Mouse (Mus musculus): Measurements from ENCODE around the gene Calhm5. TPM values are rescaled to one million over a fixed set of nuclear protein-coding genes. Genes with fewer than 3 reads are reported as not detected.

Gene Calhm5
- 1.6 and 2.2 TPM in 2 replicates for polyA plus RNA-seq (2015; fragmentation: Nextera tagmentation; extraction: Ambion mirVana)

DNA sequence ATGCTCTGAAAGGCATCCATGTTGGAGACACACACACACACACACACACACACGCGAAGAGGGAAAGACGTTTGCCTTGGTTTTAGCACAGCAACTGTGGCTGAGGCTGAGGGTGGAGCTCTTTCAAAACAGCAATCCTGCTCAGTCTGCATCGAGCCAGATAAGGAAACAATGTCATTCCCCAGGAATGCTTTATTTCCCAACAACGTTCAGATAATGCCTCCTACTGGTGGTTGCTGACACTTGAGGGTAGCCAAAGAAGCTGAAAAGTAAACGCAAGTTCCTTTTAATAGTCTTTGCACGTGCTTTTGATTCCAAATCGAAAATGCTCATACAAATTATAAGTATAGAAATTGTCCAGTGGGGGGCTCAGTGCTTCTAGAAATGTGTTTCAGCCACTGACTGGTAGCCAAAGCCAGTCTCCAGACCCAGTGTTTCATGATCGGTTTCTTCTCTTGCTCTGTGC lies at the start of gene Calhm5:
TSS of gene Calhm5 (minus strand) at position 102 of the 466 bp plus-strand sequence.
- ATAC-seq (ENCODE audit: insufficient read depth, low FRiP score), result peak; percentile 90
- Histone ChIP-seq H3K9me3 (replicated peaks; ENCODE audit: control insufficient read depth, low read length) (no peaks in the 10 kb centered on the region), H3K9ac (ENCODE audit: low read length) (peak within 1 kb of the TSS; percentile 60), H3K27me3 (ENCODE audit: control insufficient read depth, insufficient read depth, low read length) (no peaks in the 10 kb centered on the region), H3K4me1 (ENCODE audit: control insufficient read depth, insufficient read depth, low read length) (no peaks in the 10 kb centered on the region), H3K36me3 (ENCODE audit: control insufficient read depth, insufficient read depth, low read length) (no peaks in the 10 kb centered on the region), H3K4me3 (replicated peaks; ENCODE audit: low read length) (peak within 1 kb of the TSS; percentile 36), H3K27ac (ENCODE audit: low read length) (peak within 1 kb of the TSS; percentile 27; the same call in 1 of the 2 replicates), H3K4me2 (ENCODE audit: low read depth, low read length) (peak within 1 kb of the TSS; percentile 49)
- WGBS, result 12% methylated on average over 9 of the region's 9 CpGs

DNA sequence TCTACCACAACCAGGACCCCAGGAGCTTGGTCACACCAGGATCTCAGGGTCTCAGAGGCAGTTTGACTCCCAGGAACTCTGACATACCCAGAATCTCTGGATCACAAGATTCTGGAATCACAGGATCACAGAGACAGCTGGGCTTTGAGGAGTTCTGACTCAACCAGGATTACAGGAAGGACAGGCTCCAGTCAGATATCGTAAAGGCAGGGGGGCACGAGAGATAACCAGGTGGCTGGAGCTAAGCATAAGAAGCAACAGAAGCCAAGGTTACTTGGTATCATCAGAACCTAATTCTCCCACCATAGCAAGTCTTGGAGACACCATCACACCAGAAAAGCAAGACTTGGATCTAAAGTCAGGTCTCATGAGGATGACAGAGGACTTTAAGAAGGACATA lies 45.4 kb upstream of the Calhm5 start:
- WGBS, result 78% methylated on average over 2 of the region's 2 CpGs
- H3K4me1 ChIP-seq (ENCODE audit: control insufficient read depth, insufficient read depth, low read length), result no peaks in the 10 kb centered on the region
- no peak overlapping the region for H3K4me2 ChIP-seq (ENCODE audit: low read depth, low read length)
- no peaks in the 10 kb centered on the region for H3K27me3 ChIP-seq (ENCODE audit: control insufficient read depth, insufficient read depth, low read length)
- no peak overlapping the region for H3K4me3 ChIP-seq (replicated peaks; ENCODE audit: low read length)
- H3K36me3 ChIP-seq (ENCODE audit: control insufficient read depth, insufficient read depth, low read length), result no peaks in the 10 kb centered on the region
- H3K9me3 ChIP-seq (replicated peaks; ENCODE audit: control insufficient read depth, low read length), result no peaks in the 10 kb centered on the region
- no peak overlapping the region for H3K9ac ChIP-seq (ENCODE audit: low read length)
- H3K27ac ChIP-seq (ENCODE audit: low read length), result no peak overlapping the region
- ATAC-seq (ENCODE audit: insufficient read depth, low FRiP score), result no peak

GRCm38 (mm10) chr10:34139768-34140167 lies 43.4 kb upstream of the Calhm5 start:
- H3K4me3 ChIP-seq (replicated peaks; ENCODE audit: low read length), result no peak overlapping the region
- H3K9me3 ChIP-seq (replicated peaks; ENCODE audit: control insufficient read depth, low read length), result no peaks in the 10 kb centered on the region
- no peaks in the 10 kb centered on the region for H3K27me3 ChIP-seq (ENCODE audit: control insufficient read depth, insufficient read depth, low read length)
- H3K4me2 ChIP-seq (ENCODE audit: low read depth, low read length), result no peak overlapping the region
- WGBS, result 44% methylated on average over 4 of the region's 4 CpGs
- no peak for ATAC-seq (ENCODE audit: insufficient read depth, low FRiP score)
- H3K36me3 ChIP-seq (ENCODE audit: control insufficient read depth, insufficient read depth, low read length), result no peaks in the 10 kb centered on the region
- H3K9ac ChIP-seq (ENCODE audit: low read length), result no peak overlapping the region
- H3K27ac ChIP-seq (ENCODE audit: low read length), result no peak overlapping the region
- H3K4me1 ChIP-seq (ENCODE audit: control insufficient read depth, insufficient read depth, low read length), result no peaks in the 10 kb centered on the region

- no peak overlapping the region for H3K4me3 ChIP-seq (replicated peaks; ENCODE audit: low read length)
These were observed 41.7 kb upstream of the Calhm5 start for GRCm38 (mm10) chr10:34138027-34138426.

DNA sequence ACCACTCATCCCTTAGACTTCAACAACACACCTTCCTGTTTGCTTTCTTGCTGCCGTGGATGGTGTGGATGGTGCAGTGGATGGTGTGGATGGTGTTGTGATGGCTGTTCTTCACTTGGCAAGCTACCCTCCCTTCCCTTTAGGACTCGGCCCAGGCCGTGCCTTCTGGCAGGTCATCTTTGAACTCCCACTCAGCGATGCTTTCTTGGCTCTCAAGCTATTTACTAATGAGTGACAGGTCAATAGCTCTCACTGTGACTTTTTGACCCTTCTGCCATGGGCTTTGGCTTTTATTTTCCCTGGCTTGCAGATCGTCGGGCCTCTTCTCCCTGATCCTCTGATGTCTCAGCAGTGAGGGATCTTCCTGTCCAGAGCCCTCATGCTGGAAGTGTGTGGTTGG lies 40.1 kb upstream of the Calhm5 start:
- H3K27me3 ChIP-seq (ENCODE audit: control insufficient read depth, insufficient read depth, low read length), result no peaks in the 10 kb centered on the region
- no peaks in the 10 kb centered on the region for H3K4me1 ChIP-seq (ENCODE audit: control insufficient read depth, insufficient read depth, low read length)
- ATAC-seq (ENCODE audit: insufficient read depth, low FRiP score), result no peak
- H3K4me2 ChIP-seq (ENCODE audit: low read depth, low read length), result no peak overlapping the region
- no peak overlapping the region for H3K4me3 ChIP-seq (replicated peaks; ENCODE audit: low read length)
- H3K36me3 ChIP-seq (ENCODE audit: control insufficient read depth, insufficient read depth, low read length), result no peaks in the 10 kb centered on the region
- H3K9me3 ChIP-seq (replicated peaks; ENCODE audit: control insufficient read depth, low read length), result no peaks in the 10 kb centered on the region
- 24% methylated on average over 6 of the region's 6 CpGs for WGBS
- no peak overlapping the region for H3K27ac ChIP-seq (ENCODE audit: low read length)
- no peak overlapping the region for H3K9ac ChIP-seq (ENCODE audit: low read length)

More at GRCm38 (mm10) chr10:34138027-34138426, 41.7 kb upstream of the Calhm5 start:
- Histone ChIP-seq H3K4me1 (ENCODE audit: control insufficient read depth, insufficient read depth, low read length) (no peaks in the 10 kb centered on the region), H3K27ac (ENCODE audit: low read length) (no peak overlapping the region), H3K27me3 (ENCODE audit: control insufficient read depth, insufficient read depth, low read length) (no peaks in the 10 kb centered on the region), H3K9me3 (replicated peaks; ENCODE audit: control insufficient read depth, low read length) (no peaks in the 10 kb centered on the region), H3K4me2 (ENCODE audit: low read depth, low read length) (no peak overlapping the region), H3K9ac (ENCODE audit: low read length) (no peak overlapping the region), H3K36me3 (ENCODE audit: control insufficient read depth, insufficient read depth, low read length) (no peaks in the 10 kb centered on the region)
- 35% methylated on average over 6 of the region's 6 CpGs for WGBS
- ATAC-seq (ENCODE audit: insufficient read depth, low FRiP score), result no peak

DNA sequence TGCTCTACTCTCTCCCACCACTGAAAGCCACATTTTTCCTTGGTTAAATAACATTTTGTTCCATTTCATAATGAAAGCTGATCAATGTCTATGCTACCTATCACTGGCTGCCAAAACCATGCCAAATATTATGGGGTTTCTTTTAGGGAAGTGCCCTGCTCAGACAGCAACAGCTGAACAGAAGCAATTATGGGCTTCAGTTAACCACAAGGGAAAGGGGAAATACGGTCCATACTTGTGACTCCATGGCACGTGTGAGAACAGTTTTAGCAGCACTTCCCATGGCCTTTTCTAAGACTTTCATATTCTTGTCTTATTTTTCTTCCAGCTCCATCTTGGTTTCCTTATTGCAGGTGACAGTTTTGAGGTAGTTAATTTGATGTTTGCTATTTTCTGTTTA lies 35.0 kb upstream of the Calhm5 start:
- 69% methylated on average over 2 of the region's 2 CpGs for WGBS
- no peak overlapping the region for H3K27ac ChIP-seq (ENCODE audit: low read length)
- H3K4me1 ChIP-seq (ENCODE audit: control insufficient read depth, insufficient read depth, low read length), result no peaks in the 10 kb centered on the region
- no peaks in the 10 kb centered on the region for H3K9me3 ChIP-seq (replicated peaks; ENCODE audit: control insufficient read depth, low read length)
- H3K4me3 ChIP-seq (replicated peaks; ENCODE audit: low read length), result no peak overlapping the region
- no peaks in the 10 kb centered on the region for H3K27me3 ChIP-seq (ENCODE audit: control insufficient read depth, insufficient read depth, low read length)
- H3K9ac ChIP-seq (ENCODE audit: low read length), result no peak overlapping the region
- no peak for ATAC-seq (ENCODE audit: insufficient read depth, low FRiP score)
- no peak overlapping the region for H3K4me2 ChIP-seq (ENCODE audit: low read depth, low read length)
- no peaks in the 10 kb centered on the region for H3K36me3 ChIP-seq (ENCODE audit: control insufficient read depth, insufficient read depth, low read length)

- no peak for ATAC-seq (ENCODE audit: insufficient read depth, low FRiP score)
- 74% methylated on average over 6 of the region's 6 CpGs for WGBS
- Histone ChIP-seq H3K4me1 (ENCODE audit: control insufficient read depth, insufficient read depth, low read length) (no peaks in the 10 kb centered on the region), H3K9me3 (replicated peaks; ENCODE audit: control insufficient read depth, low read length) (no peaks in the 10 kb centered on the region), H3K36me3 (ENCODE audit: control insufficient read depth, insufficient read depth, low read length) (no peaks in the 10 kb centered on the region), H3K4me2 (ENCODE audit: low read depth, low read length) (no peak overlapping the region), H3K27ac (ENCODE audit: low read length) (no peak overlapping the region), H3K4me3 (replicated peaks; ENCODE audit: low read length) (no peak overlapping the region), H3K9ac (ENCODE audit: low read length) (no peak overlapping the region), H3K27me3 (ENCODE audit: control insufficient read depth, insufficient read depth, low read length) (no peaks in the 10 kb centered on the region)
These were observed 32.1 kb upstream of the Calhm5 start for GRCm38 (mm10) chr10:34128391-34128790.

DNA sequence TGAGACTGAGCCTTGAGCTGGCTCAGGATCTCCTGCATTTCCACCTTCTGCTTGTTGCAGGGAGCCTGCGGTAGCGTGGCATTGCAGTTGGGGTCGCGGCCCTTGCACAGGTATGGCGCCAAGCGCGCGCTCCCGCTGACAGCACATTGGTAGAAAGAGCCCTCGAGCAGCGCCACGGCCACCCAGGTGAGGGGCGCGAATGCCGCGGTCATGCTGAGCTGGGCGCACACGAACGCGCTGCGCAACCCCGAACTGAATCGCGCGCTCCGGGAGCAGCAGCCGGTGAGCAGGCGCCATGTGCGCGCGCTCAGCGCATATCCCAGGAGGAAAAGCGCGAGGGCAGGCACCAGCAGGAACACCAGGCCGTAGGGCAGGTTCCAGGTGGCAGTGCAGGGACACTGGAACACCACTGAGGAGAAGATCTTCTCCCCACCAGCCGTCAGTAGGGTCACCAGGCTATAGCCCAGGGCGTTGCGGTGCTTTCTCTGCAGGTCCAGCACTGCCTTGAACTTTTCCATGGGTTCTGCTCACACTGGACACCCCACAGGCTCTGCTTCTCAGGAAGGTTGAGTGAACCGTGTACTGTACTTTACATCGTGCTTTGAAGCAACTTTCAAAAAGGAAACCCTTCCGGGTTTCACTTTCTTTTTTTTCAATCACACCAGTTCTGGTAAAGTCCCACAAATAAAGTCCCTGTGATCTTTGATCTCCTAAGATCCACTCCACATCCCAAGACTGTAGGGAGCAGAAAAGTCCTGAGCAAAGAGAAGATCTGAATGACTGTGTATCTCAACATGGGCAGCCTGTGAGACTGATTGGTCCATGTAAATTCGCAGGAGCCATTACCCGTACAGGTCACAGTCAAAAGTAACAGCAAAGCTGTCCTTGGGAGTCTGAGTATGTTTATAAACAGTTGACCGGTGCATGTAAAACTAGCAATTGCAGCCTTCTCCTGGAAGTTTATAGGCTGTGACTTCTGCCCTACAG lies 31.4 kb upstream of the Calhm5 start, which contains the start of gene Calhm6:
TSS of gene Calhm6 (minus strand) at position 593 of the 987 bp plus-strand sequence.
- whole genome bisulfite sequencing, result 12% methylated on average over 44 of the region's 44 CpGs

DNA sequence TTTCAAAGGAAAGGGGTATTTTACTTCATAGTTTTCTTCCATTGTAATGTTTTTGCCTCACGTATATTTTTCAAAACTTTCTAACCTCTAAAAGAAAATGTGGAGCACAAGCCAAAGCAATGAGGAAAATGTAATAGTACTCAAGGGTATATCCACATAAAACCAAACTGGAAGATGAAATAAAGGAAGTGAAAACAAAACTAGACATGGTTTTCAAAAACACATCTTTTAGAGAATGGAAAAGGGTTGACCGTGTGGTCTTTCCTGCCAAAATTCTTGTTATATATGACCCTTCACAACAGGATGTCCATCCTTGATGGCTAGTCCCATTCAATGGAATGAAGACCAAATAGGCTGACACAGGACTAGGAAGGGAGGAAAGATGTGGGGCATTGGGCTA lies 22.1 kb upstream of the Calhm5 start:
- Histone ChIP-seq H3K9me3 (replicated peaks; ENCODE audit: control insufficient read depth, low read length) (no peaks in the 10 kb centered on the region), H3K27me3 (ENCODE audit: control insufficient read depth, insufficient read depth, low read length) (no peaks in the 10 kb centered on the region), H3K36me3 (ENCODE audit: control insufficient read depth, insufficient read depth, low read length) (no peaks in the 10 kb centered on the region), H3K27ac (ENCODE audit: low read length) (no peak overlapping the region), H3K4me2 (ENCODE audit: low read depth, low read length) (no peak overlapping the region), H3K9ac (ENCODE audit: low read length) (no peak overlapping the region), H3K4me3 (replicated peaks; ENCODE audit: low read length) (no peak overlapping the region), H3K4me1 (ENCODE audit: control insufficient read depth, insufficient read depth, low read length) (no peaks in the 10 kb centered on the region)
- WGBS, result 90% methylated on average over 2 of the region's 2 CpGs
- no peak for ATAC-seq (ENCODE audit: insufficient read depth, low FRiP score)

More for the DNA sequence above, 31.4 kb upstream of the Calhm5 start, which contains the start of gene Calhm6:
- H3K4me2 ChIP-seq (ENCODE audit: low read depth, low read length), result peak within 1 kb of the TSS; percentile 85
- no peaks in the 10 kb centered on the region for H3K9me3 ChIP-seq (replicated peaks; ENCODE audit: control insufficient read depth, low read length)
- H3K27ac ChIP-seq (ENCODE audit: low read length), result no peak within 1 kb of the TSS
- ATAC-seq (ENCODE audit: insufficient read depth, low FRiP score), result peak; percentile 71; the same call in 1 of the 2 replicates
- H3K4me1 ChIP-seq (ENCODE audit: control insufficient read depth, insufficient read depth, low read length), result no peaks in the 10 kb centered on the region
- H3K9ac ChIP-seq (ENCODE audit: low read length), result peak within 1 kb of the TSS; percentile 71
- H3K27me3 ChIP-seq (ENCODE audit: control insufficient read depth, insufficient read depth, low read length), result no peaks in the 10 kb centered on the region
- H3K36me3 ChIP-seq (ENCODE audit: control insufficient read depth, insufficient read depth, low read length), result no peaks in the 10 kb centered on the region
- peak within 1 kb of the TSS; percentile 54 for H3K4me3 ChIP-seq (replicated peaks; ENCODE audit: low read length)

Measured in stomach, embryonic 16.5 days (tissue).